Mouse (Mus musculus) E14TG2a.4 (cell line): Measurements from ENCODE around the gene Pde4d.

Source experiments
- CTCF ChIP-seq: conservative IDR thresholded peaks from 2 replicates; pipeline ENCODE4 v1.5.1; 2014; ENCODE audit warnings: low read length
- POU5F1 ChIP-seq: IDR thresholded peaks from 2 replicates; pipeline ENCODE4 v1.6.1; 2014; ENCODE audit warnings: low read length, borderline replicate concordance

DNA sequence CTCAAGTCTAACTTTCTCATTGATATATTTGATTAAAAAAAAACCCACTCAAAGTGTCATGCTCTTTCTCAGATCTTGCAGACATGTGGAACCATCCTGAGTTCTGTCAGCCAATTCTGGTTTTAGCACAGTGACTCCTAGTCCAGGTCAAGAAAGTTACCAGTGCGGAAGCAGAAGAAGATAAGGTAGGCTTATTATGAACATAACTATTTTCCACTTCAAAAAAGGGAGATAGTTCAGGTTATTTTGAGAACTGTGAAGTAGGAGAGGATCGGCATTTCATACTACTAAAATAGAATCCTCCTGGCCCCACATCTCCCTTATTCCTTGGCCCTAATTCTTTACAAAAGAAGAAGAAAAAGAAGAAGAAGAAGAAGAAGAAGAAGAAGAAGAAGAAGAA lies 12.3 kb upstream of the Pde4d start:
- TF ChIP-seq CTCF, result no peak
- no peak for TF ChIP-seq POU5F1
